ENCODE assay signal across 7 mouse cellular contexts in the genomic region with DNA sequence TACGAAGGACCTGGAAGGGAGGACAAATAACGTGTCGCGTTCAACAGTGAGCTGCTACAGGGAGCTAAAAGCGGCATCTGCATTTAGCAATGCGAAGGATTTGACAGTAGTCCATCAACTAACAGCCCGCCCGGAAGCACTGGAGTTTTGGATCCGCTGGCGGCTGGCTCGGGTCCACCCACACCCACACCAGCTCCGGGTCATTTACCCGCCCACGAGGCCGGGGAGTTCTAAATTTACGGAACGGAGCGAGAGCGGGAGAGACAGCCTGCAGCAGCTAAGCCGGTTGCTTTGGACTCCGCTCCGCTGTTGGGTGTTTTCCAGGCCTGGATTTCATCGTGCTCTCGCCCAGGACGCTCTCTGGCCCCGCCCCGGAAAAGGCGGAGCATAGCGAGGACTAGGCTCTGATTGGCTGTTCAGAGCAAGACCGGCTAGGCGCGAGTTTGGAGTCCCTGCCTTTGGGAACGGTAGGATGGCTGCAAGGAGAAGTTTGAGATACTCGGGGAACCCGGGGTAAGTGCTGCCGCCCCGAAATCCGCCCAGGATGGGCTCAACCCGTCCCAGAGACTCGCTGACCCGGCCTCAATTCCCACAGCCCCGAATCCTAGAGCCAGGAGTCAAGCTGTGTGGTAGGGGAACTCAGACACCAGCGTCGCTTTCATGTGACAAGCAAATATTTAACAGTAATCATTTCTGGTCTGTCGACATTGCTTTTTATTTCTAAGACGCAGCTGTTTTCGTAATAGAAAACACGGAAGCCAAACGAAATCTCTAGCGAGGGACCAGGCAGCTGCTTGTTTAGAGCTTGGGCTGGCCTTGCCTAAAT. TPM values are rescaled to one million over a fixed set of nuclear protein-coding genes. Genes with fewer than 3 reads are reported as not detected.
DNase-seq lines count a peak whose midpoint lies in the region; ATAC-seq and TF ChIP-seq lines count a peak whose summit lies in the region.

Cenpu (plus strand) TSS at position 414 of the 826 bp plus-strand sequence.

- DNase-seq in adrenal gland, postnatal 10 days, result peak; percentile 100
- peak; percentile 98 for DNase-seq in embryonic facial prominence, embryonic 10.5 days (ENCODE audit: low spot score)
- DNase-seq in gonadal fat pad, adult 2 months (ENCODE audit: low read depth), result peak; percentile 97
- peak; percentile 100 for DNase-seq in left cerebral cortex, postnatal 4 days

- H3K4me2 ChIP-seq in intestine, postnatal 0 days (replicated peaks; ENCODE audit: low read depth), result peak within 1 kb of the TSS; percentile 75
- H3K4me2 ChIP-seq in midbrain, embryonic 12.5 days (replicated peaks), result peak within 1 kb of the TSS; percentile 69

- WGBS in embryonic facial prominence, embryonic 10.5 days, result under 1% methylated on average over 50 of the region's 50 CpGs
- 0% methylated on average over 50 of the region's 50 CpGs for WGBS in intestine, postnatal 0 days
- under 1% methylated on average over 50 of the region's 50 CpGs for WGBS in midbrain, embryonic 12.5 days
- WGBS in small intestine, adult 2 months, result under 1% methylated on average over 50 of the region's 50 CpGs

- H3K27me3 ChIP-seq in embryonic facial prominence, embryonic 10.5 days (replicated peaks; ENCODE audit: low read depth, poor library complexity, severe bottlenecking), result no peaks in the 10 kb centered on the region
- H3K27me3 ChIP-seq in intestine, postnatal 0 days (replicated peaks; ENCODE audit: control insufficient read depth, insufficient read depth, low read length), result no peaks in the 10 kb centered on the region
- H3K27me3 ChIP-seq in midbrain, embryonic 12.5 days, result no peaks in the 10 kb centered on the region
- H3K27me3 ChIP-seq in small intestine, adult 2 months (ENCODE audit: control insufficient read depth, insufficient read depth, low read length), result no peaks in the 10 kb centered on the region

- H3K36me3 ChIP-seq in embryonic facial prominence, embryonic 10.5 days (replicated peaks), result peaks cover 22% of the 10 kb centered on the region
- 0 out of 2 replicates have a peak, but pooled peaks cover 3% of the 10 kb centered on the region for H3K36me3 ChIP-seq in intestine, postnatal 0 days (ENCODE audit: control insufficient read depth, insufficient read depth)
- H3K36me3 ChIP-seq in midbrain, embryonic 12.5 days, result 0 out of 2 replicates have a peak, but pooled peaks cover 4% of the 10 kb centered on the region
- peaks cover 1% of the 10 kb centered on the region; the same call in 1 of the 2 replicates for H3K36me3 ChIP-seq in small intestine, adult 2 months (ENCODE audit: control insufficient read depth, insufficient read depth, low read length)

- 0 out of 2 replicates have a peak, but pooled peaks have one; percentile 2 for TF ChIP-seq CTCF in intestine, postnatal 0 days (IDR thresholded peaks at IDR 0.05; ENCODE audit: low read depth)
- no peak for TF ChIP-seq CTCF in small intestine, adult 2 months (IDR thresholded peaks at IDR 0.05; ENCODE audit: extremely low read depth, insufficient read length, insufficient replicate concordance, low read depth, low read length)

- H3K9me3 ChIP-seq in embryonic facial prominence, embryonic 10.5 days, result no peaks in the 10 kb centered on the region
- H3K9me3 ChIP-seq in intestine, postnatal 0 days (ENCODE audit: control insufficient read depth), result no peaks in the 10 kb centered on the region
- no peaks in the 10 kb centered on the region for H3K9me3 ChIP-seq in midbrain, embryonic 12.5 days

- intact Hi-C loops in left cerebral cortex, postnatal 4 days (cut with DNase I), result no loop called here

- TF ChIP-seq POLR2A in small intestine, adult 2 months (IDR thresholded peaks at IDR 0.05; ENCODE audit: low read depth, low read length), result peak; percentile 58

- peak within 1 kb of the TSS; percentile 82 for H3K27ac ChIP-seq in embryonic facial prominence, embryonic 10.5 days (replicated peaks)
- H3K27ac ChIP-seq in intestine, postnatal 0 days (ENCODE audit: low read depth, low read length), result no peak within 1 kb of the TSS; the same call in 1 of the 2 replicates
- peak within 1 kb of the TSS; percentile 73 for H3K27ac ChIP-seq in midbrain, embryonic 12.5 days (replicated peaks)
- H3K27ac ChIP-seq in small intestine, adult 2 months (ENCODE audit: insufficient read depth, low read depth, low read length), result peak within 1 kb of the TSS; percentile 58

- peak; percentile 98 for ATAC-seq in intestine, postnatal 0 days
- ATAC-seq in midbrain, embryonic 12.5 days (ENCODE audit: low FRiP score, low read depth), result peak; percentile 99

- peak within 1 kb of the TSS; percentile 37 for H3K9ac ChIP-seq in intestine, postnatal 0 days (ENCODE audit: low read depth, low read length)
- peak within 1 kb of the TSS; percentile 61 for H3K9ac ChIP-seq in midbrain, embryonic 12.5 days (replicated peaks)

- peak within 1 kb of the TSS; percentile 74 for H3K4me3 ChIP-seq in embryonic facial prominence, embryonic 10.5 days
- peak within 1 kb of the TSS; percentile 58 for H3K4me3 ChIP-seq in intestine, postnatal 0 days (ENCODE audit: low read depth, low read length)
- H3K4me3 ChIP-seq in midbrain, embryonic 12.5 days, result peak within 1 kb of the TSS; percentile 60
- H3K4me3 ChIP-seq in small intestine, adult 2 months (ENCODE audit: low read depth, low read length), result peak within 1 kb of the TSS; percentile 83

- H3K4me1 ChIP-seq in embryonic facial prominence, embryonic 10.5 days, result peaks cover 11% of the 10 kb centered on the region
- H3K4me1 ChIP-seq in intestine, postnatal 0 days (replicated peaks; ENCODE audit: control insufficient read depth, insufficient read depth, low read length), result peaks cover 5% of the 10 kb centered on the region; the same call in 1 of the 2 replicates
- H3K4me1 ChIP-seq in midbrain, embryonic 12.5 days, result peaks cover 10% of the 10 kb centered on the region
- H3K4me1 ChIP-seq in small intestine, adult 2 months (ENCODE audit: control insufficient read depth, insufficient read depth, insufficient read length, low read length), result no peaks in the 10 kb centered on the region; the same call in 1 of the 2 replicates

RNA-seq across cellular contexts. Expression of gene Cenpu, which starts in this region (rescaled TPM):
- total RNA-seq in adrenal gland, postnatal 10 days (2021), result 1 to 10 TPM; 5.7 to 6.8 TPM
- polyA plus RNA-seq in embryonic facial prominence, embryonic 10.5 days (2016; fragmentation: Nextera tagmentation; extraction: Ambion mirVana), result 30.0 and 30.7 TPM in 2 replicates
- 0.80 and 1.4 TPM in 2 replicates for polyA plus RNA-seq in gonadal fat pad, adult 2 months (2012; rRNA removed)
- polyA plus RNA-seq in intestine, postnatal 0 days (2015; fragmentation: Nextera tagmentation; extraction: Ambion mirVana), result 7.6 and 8.9 TPM in 2 replicates
- total RNA-seq in left cerebral cortex, postnatal 4 days (2021), result 1 to 10 TPM; 4.6 to 5.8 TPM
- polyA plus RNA-seq in midbrain, embryonic 12.5 days (2016; fragmentation: Nextera tagmentation; extraction: Ambion mirVana), result 22.2 and 28.0 TPM in 2 replicates
- polyA plus RNA-seq in small intestine, adult 2 months (2012; rRNA removed), result 1.4 and 1.5 TPM in 2 replicates
